Mouse (Mus musculus) adrenal gland (tissue): Measurements from ENCODE around the gene Slc6a11.

Experiments
- intact Hi-C: fragments of 180-260 bp; cut with DNase I; formaldehyde crosslinking; loops from one replicate; pipeline ENCODE4 v1.15.1; 2025

Slc6a11 gene

GRCm38 (mm10) chr6:114174398-114175140 is 43.5 kb downstream of the Slc6a11 start:
- intact Hi-C loops: no loop called here

- intact Hi-C loops: no loop called here
Measured at GRCm38 (mm10) chr6:114178141-114178540, 47.1 kb downstream of the Slc6a11 start.

GRCm38 (mm10) chr6:114182366-114183179 is 51.5 kb downstream of the Slc6a11 start:
- intact Hi-C loops: no loop called here

DNA sequence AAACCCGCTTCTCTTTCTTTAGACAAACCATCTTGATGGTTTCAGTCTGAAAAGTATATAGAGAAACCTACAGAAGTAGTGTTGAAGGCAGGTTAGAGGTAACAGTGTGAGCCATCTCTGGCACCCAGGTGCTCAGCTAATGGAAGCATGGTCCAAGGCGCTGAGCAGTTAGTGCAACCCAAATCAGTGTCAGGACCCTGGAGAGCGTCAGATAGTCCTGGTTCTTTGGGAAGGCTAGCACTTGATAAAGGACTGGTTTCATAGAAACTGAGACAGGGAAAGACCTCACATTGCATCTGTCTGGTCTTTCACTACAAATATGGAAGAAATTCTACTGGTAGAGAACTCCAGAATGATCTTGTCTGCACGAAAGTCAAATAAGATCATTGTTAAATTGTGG is 56.1 kb downstream of the Slc6a11 start:
- intact Hi-C loops: no loop called here

GRCm38 (mm10) chr6:114188869-114189268 is 57.8 kb downstream of the Slc6a11 start:
- intact Hi-C loops: no loop called here

DNA sequence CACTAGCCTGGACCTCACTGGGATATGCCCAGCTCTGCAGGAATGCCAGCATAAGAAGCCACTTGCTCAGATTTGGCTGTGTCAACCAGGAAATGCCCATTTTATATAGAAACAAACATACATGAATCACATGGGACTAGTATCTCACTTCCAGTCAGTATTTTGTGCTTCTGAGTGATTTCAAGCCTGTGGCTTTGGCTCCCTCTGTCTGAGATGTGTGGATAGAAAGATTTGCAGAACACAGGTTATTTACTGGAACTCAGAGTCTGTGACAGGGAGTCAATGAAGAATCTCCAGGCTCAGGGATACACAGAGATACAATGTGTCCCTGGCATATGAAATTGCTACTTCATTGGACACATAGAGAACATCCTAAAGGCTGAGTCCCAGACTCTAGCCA is 65.0 kb downstream of the Slc6a11 start:
- intact Hi-C loops: no loop called here

DNA sequence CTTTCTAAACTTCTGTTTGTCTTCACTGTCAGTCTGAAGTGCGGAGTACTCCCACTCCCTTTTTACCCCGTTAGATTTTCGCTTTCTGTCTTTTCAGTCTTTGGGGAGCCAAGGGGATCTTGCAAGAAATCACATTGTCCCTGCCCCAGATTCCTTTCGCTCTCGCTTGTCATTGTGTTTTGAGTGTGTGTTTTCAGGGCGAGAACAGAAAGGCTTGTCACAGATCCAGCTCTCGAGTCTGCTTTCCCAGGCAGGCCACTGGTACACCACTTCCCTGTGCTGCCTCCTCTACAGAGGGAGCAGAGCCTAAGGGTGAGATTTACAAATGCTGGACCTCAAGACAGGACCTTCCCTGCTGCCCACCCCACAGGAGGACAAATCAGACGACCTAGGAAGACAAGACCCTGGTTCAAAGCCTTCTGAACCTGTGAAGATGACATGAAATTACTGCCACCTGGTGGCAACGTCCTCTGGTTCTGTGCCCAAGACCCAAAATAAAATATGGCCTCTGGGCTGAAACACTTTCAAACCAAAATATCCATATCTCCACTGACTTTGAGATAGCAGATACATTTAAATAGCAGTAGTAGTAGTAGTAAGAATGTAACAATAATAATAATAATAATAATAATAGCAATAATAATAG is 68.3 kb downstream of the Slc6a11 start:
- intact Hi-C loops: no loop called here

- intact Hi-C loops: no loop called here
Measured at GRCm38 (mm10) chr6:114204557-114204956, 73.5 kb downstream of the Slc6a11 start.

GRCm38 (mm10) chr6:114208296-114208695 is 77.3 kb downstream of the Slc6a11 start:
- intact Hi-C loops: no loop called here

- intact Hi-C loops: no loop called here
Measured at GRCm38 (mm10) chr6:114214393-114214792, 83.4 kb downstream of the Slc6a11 start.

GRCm38 (mm10) chr6:114216741-114217414 is 85.8 kb downstream of the Slc6a11 start:
- intact Hi-C loops: no loop called here

GRCm38 (mm10) chr6:114224399-114224798 is 93.4 kb downstream of the Slc6a11 start:
- intact Hi-C loops: no loop called here

DNA sequence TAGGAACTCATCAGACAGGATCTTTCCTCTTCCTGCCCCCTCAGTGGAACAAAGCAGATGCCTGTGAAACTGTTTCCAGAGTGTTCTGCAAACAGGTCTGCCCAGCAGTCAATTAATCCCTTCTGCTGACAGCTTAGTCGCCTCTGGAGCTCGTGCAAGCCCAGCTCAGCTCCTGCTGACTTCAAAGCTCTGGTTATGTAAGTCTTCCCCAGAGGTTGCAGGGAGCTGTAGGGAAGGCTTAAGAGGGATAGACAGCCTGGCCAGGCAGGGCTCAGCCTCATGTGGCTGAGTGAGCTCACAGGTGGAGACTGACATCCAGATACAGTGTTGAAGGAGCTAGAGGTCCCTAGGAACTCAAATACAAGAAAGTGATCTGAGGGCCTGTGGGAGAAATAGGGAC is 96.3 kb downstream of the Slc6a11 start:
- intact Hi-C loops: no loop called here

DNA sequence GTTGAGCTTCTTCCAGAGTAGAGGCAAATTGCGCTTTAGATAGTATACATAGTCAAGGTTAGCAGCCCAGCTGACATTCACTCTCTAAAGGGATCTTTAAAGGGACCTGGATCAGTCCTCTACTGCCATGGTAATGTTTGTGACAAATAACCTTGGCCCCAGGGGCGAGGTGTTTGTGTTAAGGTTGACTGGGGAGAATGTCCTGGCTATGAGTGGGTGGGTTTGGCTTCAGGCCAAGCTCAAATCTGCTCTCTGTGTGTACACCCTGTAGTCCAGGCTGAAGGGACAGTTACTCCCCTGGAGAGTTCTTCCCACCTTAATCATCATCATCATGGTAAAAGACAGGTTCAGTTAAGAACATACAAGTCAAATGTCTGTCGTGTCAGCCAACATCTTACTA is 97.2 kb downstream of the Slc6a11 start:
- intact Hi-C loops: no loop called here

DNA sequence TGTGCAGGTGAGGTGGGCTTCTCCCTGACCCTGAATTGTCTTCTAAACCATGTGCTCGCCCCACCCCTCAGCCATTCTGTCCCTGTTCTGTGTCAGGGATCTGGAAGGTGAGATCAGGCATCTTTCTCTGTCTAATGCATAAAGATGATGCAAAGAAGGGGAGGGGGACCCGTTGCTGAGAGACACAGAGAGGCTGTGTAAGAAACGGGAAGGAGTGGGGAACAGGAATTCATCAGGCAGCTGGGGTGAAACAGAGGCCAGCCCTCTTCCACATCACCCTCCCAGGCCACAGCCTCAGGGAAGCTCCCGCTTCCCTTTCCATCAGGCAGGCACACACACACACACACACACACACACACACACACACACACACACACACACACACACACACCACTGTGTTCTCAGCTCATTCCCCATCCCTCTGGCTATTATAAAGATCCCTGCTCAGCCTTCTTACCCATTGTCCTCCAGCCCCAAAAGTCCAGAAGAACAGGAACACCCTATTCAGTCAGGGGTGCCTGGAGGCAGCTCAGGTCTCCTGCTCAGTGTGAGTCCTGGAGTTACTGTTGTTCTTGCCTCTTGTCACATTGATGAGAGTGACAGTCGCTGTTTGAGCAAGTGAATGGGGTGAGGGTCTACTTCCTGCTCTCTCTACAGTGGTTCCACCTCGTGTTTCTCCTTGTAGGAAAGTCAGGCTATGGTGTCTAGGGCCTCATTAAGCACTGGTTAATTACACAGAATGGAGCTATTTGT is 108.0 kb downstream of the Slc6a11 start:
- intact Hi-C loops: no loop called here

DNA sequence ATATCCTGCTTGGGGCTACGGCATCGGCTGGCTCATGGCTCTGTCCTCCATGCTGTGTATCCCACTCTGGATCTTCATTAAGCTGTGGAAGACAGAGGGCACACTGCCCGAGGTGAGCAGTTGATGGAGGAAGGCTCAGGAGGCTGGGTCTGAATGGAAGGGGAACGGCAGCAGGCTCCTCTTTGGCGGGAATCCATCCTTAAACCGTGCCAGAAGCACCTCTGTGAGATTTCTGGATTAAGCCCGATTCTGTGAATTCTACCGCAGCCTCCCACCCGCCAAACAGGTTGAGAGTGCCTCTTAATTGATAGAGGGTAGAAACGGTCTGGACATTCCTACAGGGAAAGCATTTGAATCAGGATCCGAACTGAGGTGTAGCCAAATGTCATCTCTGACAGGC is 114.6 kb downstream of the Slc6a11 start:
- intact Hi-C loops: no loop called here

GRCm38 (mm10) chr6:114250311-114250710 is 119.3 kb downstream of the Slc6a11 start:
- intact Hi-C loops: loop anchor here (5.0 to 10.0 kb wide), 2 partner anchors 163 to 486 kb away; no protein-coding TSS in a partner anchor

DNA sequence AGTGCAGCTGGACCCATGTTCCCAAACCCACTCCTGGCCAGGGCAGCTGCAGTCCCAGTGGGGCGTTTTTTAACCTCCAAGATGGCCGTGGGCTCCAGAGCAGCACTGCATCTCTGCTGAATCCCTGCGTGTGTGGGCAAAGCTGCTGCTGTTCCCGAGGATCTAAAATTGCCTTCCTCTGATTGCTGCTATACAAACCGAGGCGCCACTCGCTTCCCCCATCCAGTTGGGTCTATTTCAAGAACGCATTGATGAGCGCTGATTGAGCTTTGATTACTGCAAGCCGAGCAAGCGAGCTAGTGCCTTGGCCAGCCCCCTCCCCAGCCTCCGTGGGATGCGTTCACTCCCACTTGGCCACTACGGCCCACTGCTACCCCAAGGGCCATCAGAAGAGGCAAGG is 123.9 kb downstream of the Slc6a11 start:
- intact Hi-C loops: loop anchor here (5.0 to 10.0 kb wide), 2 partner anchors 168 to 490 kb away; no protein-coding TSS in a partner anchor

- intact Hi-C loops: loop anchor here (10.0 kb wide), 1 partner anchor 493 kb away; no protein-coding TSS in a partner anchor
Measured at GRCm38 (mm10) chr6:114257762-114258361, 126.8 kb downstream of the Slc6a11 start.

DNA sequence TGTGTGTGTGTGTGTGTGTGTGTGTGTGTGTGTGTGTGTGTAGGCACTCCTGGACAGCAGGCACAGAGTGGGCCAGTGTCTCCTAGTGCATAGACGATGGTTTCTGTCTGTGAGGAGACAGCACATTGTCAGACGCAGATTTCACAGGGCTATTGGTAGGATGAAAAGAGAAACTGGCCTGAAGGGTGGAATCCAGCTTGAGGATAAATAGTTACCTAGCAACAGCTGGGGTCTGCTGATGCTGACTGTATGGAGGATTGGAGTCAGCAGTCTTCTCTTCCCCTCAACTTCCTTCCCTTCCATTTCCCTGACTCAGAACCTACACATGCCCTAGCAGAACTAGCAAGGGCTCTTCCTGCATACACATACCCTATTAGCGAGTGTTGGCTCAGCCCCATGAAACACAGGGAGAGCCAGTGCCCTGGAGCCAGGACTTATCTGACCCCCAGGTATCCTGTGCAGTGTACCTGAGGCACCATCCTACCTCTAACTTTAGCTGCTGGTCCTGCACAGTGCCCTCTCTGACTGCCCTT is 127.7 kb downstream of the Slc6a11 start:
- intact Hi-C loops: loop anchor here (10.0 kb wide), 1 partner anchor 494 kb away; no protein-coding TSS in a partner anchor
